Mouse (Mus musculus) kidney, embryonic 14.5 days (tissue): Measurements from ENCODE around the gene Il4i1. TPM values are rescaled to one million over a fixed set of nuclear protein-coding genes. Genes with fewer than 3 reads are reported as not detected.

Source experiments
- ATAC-seq: fragments of 200-750 bp; cut with Nextera tagmentation; 2 replicates; pipeline ENCODE4 v1.8.0; 2017; ENCODE audit warnings: moderate number of reproducible peaks, mild to moderate bottlenecking, moderate TSS enrichment, moderate library complexity; ENCODE audit not compliant: low FRiP score, low TSS enrichment
- H3K27ac ChIP-seq: fragments of 300-500 bp; sonication (generic); 2 replicates; pipeline ENCODE4 v1.5.1; 2014; ENCODE audit warnings: low read depth, mild to moderate bottlenecking, low read length, moderate library complexity, mixed read lengths
- H3K27me3 ChIP-seq: fragments of 300-500 bp; sonication (generic); 2 replicates; pipeline ENCODE4 v1.6.1; 2014; ENCODE audit warnings: mild to moderate bottlenecking, low read length; ENCODE audit not compliant: control insufficient read depth, insufficient read depth
- H3K36me3 ChIP-seq: fragments of 300-500 bp; sonication (generic); 2 replicates; pipeline ENCODE4 v1.6.1; 2014; ENCODE audit warnings: low read length, mixed read lengths; ENCODE audit not compliant: control insufficient read depth, insufficient read depth
- H3K4me1 ChIP-seq: fragments of 300-500 bp; sonication (generic); 2 replicates; pipeline ENCODE4 v1.6.1; 2014; ENCODE audit warnings: low read length, mixed read lengths; ENCODE audit not compliant: control insufficient read depth, insufficient read depth
- H3K4me2 ChIP-seq: fragments of 300-500 bp; sonication (generic); replicated peaks from 2 replicates; pipeline ENCODE4 v1.6.1; 2014; ENCODE audit warnings: low read depth, mild to moderate bottlenecking, low read length
- H3K4me3 ChIP-seq: fragments of 300-500 bp; sonication (generic); 2 replicates; pipeline ENCODE4 v1.5.1; 2014; ENCODE audit warnings: mild to moderate bottlenecking, low read length
- H3K9ac ChIP-seq: fragments of 300-500 bp; sonication (generic); 2 replicates; pipeline ENCODE4 v1.6.1; 2014; ENCODE audit warnings: low read depth, mild to moderate bottlenecking, low read length, moderate library complexity
- H3K9me3 ChIP-seq: fragments of 300-500 bp; sonication (generic); 2 replicates; pipeline ENCODE4 v1.6.1; 2016; ENCODE audit warnings: low read length; ENCODE audit not compliant: control insufficient read depth
- WGBS: fragments of 180-500 bp; shearing (Covaris S2); extraction: QIAGEN DNeasy Blood & Tissue Kit; methylation state at CpG from one replicate; pipeline ENCODE4 v1.1.7; 2014; 5-methylcytosine and 5-hydroxymethylcytosine counted together
- microRNA counts: library from miRNA; unstranded; fragments of <30 nt; microRNA quantifications from one replicate; lab custom pipeline; 2017
- microRNA-seq: library from miRNA; unstranded; fragments of <30 nt; microRNA quantifications from one replicate; pipeline ENCODE4, GENCODE M21; 2016
- polyA plus RNA-seq: library from polyadenylated mRNA; unstranded; fragments of >200 nt; fragmentation: Nextera tagmentation; extraction: Ambion mirVana; gene quantifications from 2 replicates; pipeline ENCODE4 v1.2.1, GENCODE M21; 2014

The Il4i1 gene
- polyA plus RNA-seq, 1 experiment from 2014 or later: 2.0 TPM

GRCm38 (mm10) chr7:44888256-44889105 lies 72.3 kb downstream of the Il4i1 start:
- H3K9ac ChIP-seq: no peak overlapping the region
- H3K4me2 ChIP-seq: no peak overlapping the region
- H3K36me3 ChIP-seq: peaks cover 49% of the 10 kb centered on the region
- no peaks in the 10 kb centered on the region for H3K27me3 ChIP-seq
- ATAC-seq: no peak
- H3K27ac ChIP-seq: no peak overlapping the region
- H3K4me3 ChIP-seq: no peak overlapping the region
- 89% methylated on average over 13 of the region's 13 CpGs for WGBS
- H3K4me1 ChIP-seq: peaks cover 14% of the 10 kb centered on the region
- H3K9me3 ChIP-seq: no peaks in the 10 kb centered on the region

DNA sequence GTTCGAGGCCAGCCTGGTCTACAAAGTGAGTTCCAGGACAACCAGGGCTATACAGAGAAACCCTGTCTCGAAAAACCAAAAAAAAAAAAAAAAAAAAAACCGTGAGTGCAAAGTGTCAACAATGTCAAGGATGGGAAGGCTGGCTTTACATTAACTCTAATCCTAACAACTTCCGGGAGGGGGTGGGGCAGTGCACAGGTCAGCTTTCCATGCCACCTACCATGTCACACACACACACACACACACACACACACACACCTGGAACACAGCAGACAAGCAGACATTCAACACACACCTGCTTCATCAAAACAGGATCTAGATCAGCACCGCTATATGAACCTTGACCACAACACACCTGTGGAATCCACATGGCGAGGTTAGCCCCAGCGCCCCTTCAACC lies 74.0 kb downstream of the Il4i1 start:
- Histone ChIP-seq H3K4me2 (no peak overlapping the region; the same call in 1 of the 2 replicates), H3K27me3 (no peaks in the 10 kb centered on the region), H3K4me3 (no peak overlapping the region), H3K9ac (no peak overlapping the region), H3K9me3 (no peaks in the 10 kb centered on the region), H3K4me1 (peaks cover 18% of the 10 kb centered on the region), H3K27ac (no peak overlapping the region), H3K36me3 (peaks cover 35% of the 10 kb centered on the region)
- 80% methylated on average over 6 of the region's 7 CpGs for WGBS
- ATAC-seq: no peak

MicroRNAs encoded within 50 kb of the gene (microRNA counts, 519-probe panel; counts per million panel counts)
- microRNA mmu-miR-707 (lab: Ali Mortazavi, UCI): not detected

Small RNAs within 50 kb of the gene (microRNA-seq; reads per million reads assigned to microRNA genes)
- not detected for gene Mir707

Other genes starting within 250 kb of the Il4i1 start
- gene Napsa, start 244.0 kb upstream of the Il4i1 start, polyA plus RNA-seq: 5.0 and 7.0 TPM in 2 replicates
- 0.18 and 0.26 TPM in 2 replicates for gene Kcnc3, start 225.7 kb upstream of the Il4i1 start, polyA plus RNA-seq
- gene Myh14, start 145.5 kb upstream of the Il4i1 start, polyA plus RNA-seq: 1.3 and 1.8 TPM in 2 replicates
- not detected in 2 replicates for gene Izumo2, start 107.6 kb upstream of the Il4i1 start, polyA plus RNA-seq
- 35.2 and 43.4 TPM in 2 replicates for gene Vrk3, start 68.0 kb upstream of the Il4i1 start, polyA plus RNA-seq
- 2.5 and 3.1 TPM in 2 replicates for gene Zfp473, start 65.3 kb upstream of the Il4i1 start, polyA plus RNA-seq
- 59.5 and 61.9 TPM in 2 replicates for gene Nup62, start 299 bp upstream of the Il4i1 start, polyA plus RNA-seq
- 2.5 and 6.3 TPM in 2 replicates for gene Atf5, start 271 bp downstream of the Il4i1 start, polyA plus RNA-seq
- gene Akt1s1, start 32.6 kb downstream of the Il4i1 start, polyA plus RNA-seq: 51.4 and 86.5 TPM in 2 replicates
- gene Tbc1d17, start 32.7 kb downstream of the Il4i1 start, polyA plus RNA-seq: 57.0 and 65.3 TPM in 2 replicates
- 27.0 and 30.4 TPM in 2 replicates for gene Pnkp, start 40.8 kb downstream of the Il4i1 start, polyA plus RNA-seq
- 441 and 501 TPM in 2 replicates for gene Ptov1, start 53.4 kb downstream of the Il4i1 start, polyA plus RNA-seq
- 80.0 and 86.3 TPM in 2 replicates for gene Med25, start 76.3 kb downstream of the Il4i1 start, polyA plus RNA-seq
- gene Fuz, start 79.7 kb downstream of the Il4i1 start, polyA plus RNA-seq: 21.9 and 22.3 TPM in 2 replicates
- 80.5 and 88.5 TPM in 2 replicates for gene Ap2a1, start 113.1 kb downstream of the Il4i1 start, polyA plus RNA-seq
- gene Tsks, start 126.8 kb downstream of the Il4i1 start, polyA plus RNA-seq: 0.37 TPM in 1 of 2 replicates, not detected in the other
- 13.7 and 19.2 TPM in 2 replicates for gene Cpt1c, start 158.5 kb downstream of the Il4i1 start, polyA plus RNA-seq
- 258 and 308 TPM in 2 replicates for gene Prmt1, start 170.2 kb downstream of the Il4i1 start, polyA plus RNA-seq
- gene Irf3, start 181.3 kb downstream of the Il4i1 start, polyA plus RNA-seq: 66.2 and 81.6 TPM in 2 replicates
- gene Bcl2l12, start 182.3 kb downstream of the Il4i1 start, polyA plus RNA-seq: 54.9 and 71.1 TPM in 2 replicates
- 46.5 and 54.0 TPM in 2 replicates for gene Scaf1, start 200.0 kb downstream of the Il4i1 start, polyA plus RNA-seq
- 31.8 and 35.2 TPM in 2 replicates for gene Rras, start 201.6 kb downstream of the Il4i1 start, polyA plus RNA-seq
- gene Prr12, start 236.5 kb downstream of the Il4i1 start, polyA plus RNA-seq: 16.3 and 18.9 TPM in 2 replicates
- gene Nosip, start 246.0 kb downstream of the Il4i1 start, polyA plus RNA-seq: 65.3 and 75.0 TPM in 2 replicates
- gene Prrg2, start 246.3 kb downstream of the Il4i1 start, polyA plus RNA-seq: 27.0 and 27.3 TPM in 2 replicates